9 mouse cellular contexts compared by ENCODE assay signal in genomic region chr4:41615661-41616599, GRCm38 (mm10). TPM values are rescaled to one million over a fixed set of nuclear protein-coding genes. Genes with fewer than 3 reads are reported as not detected.
DNase-seq lines count a peak whose midpoint lies in the region; ATAC-seq and TF ChIP-seq lines count a peak whose summit lies in the region.
"Had no signal": no experiment of that assay in that cellular context is flagged by ENCODE, and none has a peak within 500 bp of the region (broad histone marks: within the 10 kb centered on the region; RNA-seq: fewer than 3 reads in every experiment).

No protein-coding gene starts in this region.

- H3K4me3 ChIP-seq in cortical plate, adult 2 months (ENCODE audit: insufficient read depth, low read length): no peak overlapping the region
- H3K4me3 ChIP-seq in layer of hippocampus, adult 2 months: no peak overlapping the region

- H3K27ac ChIP-seq in cortical plate, adult 2 months (ENCODE audit: insufficient read depth, low read length): peak overlapping the region; percentile 63; the same call in 1 of the 2 replicates
- H3K27ac ChIP-seq in layer of hippocampus, adult 2 months: peak overlapping the region; percentile 87

- TF ChIP-seq CTCF in cortical plate, adult 2 months (IDR thresholded peaks at IDR 0.05; ENCODE audit: extremely low read depth, insufficient read depth, low read length): peak; percentile 21; the same call in 1 of the 2 replicates
- TF ChIP-seq CTCF in layer of hippocampus, adult 2 months (conservative IDR thresholded peaks at IDR 0.05): peak; percentile 70

- TF ChIP-seq POLR2A in cortical plate, adult 2 months (IDR thresholded peaks at IDR 0.05; ENCODE audit: extremely low read depth, insufficient read depth, low read length): no peak

- peaks cover 2% of the 10 kb centered on the region; the same call in 1 of the 2 replicates for H3K4me1 ChIP-seq in cortical plate, adult 2 months (ENCODE audit: control insufficient read depth, insufficient read depth, low read length)

- DNase-seq in cerebellum, adult 11-12 months: peak; percentile 76
- peak; percentile 71 to 89 for DNase-seq in layer of hippocampus, adult 2 months (ENCODE audit: low spot score in 2 of 2)
- peak; percentile 60 for DNase-seq in lung, postnatal 36 days
- no peak for DNase-seq in urinary bladder, adult 2 months (ENCODE audit: low spot score)
- no peak for DNase-seq in urinary bladder, adult 18-20 months (ENCODE audit: low spot score in 2 of 2)
- no peak for DNase-seq in yolk sac, embryonic 10.5 days (ENCODE audit: low spot score)

- ATAC-seq in cerebellum, adult (ENCODE audit: insufficient number of reproducible peaks, low FRiP score, low TSS enrichment): no peak

RNA-seq across cellular contexts. Expression of gene Enho, which starts 24.2 kb away (rescaled TPM):
- 88.2 and 97.6 TPM in 2 replicates for polyA plus RNA-seq in cortical plate, adult 2 months (2012; rRNA removed)
- 10 to 100 TPM; 59.7 to 62.0 TPM for total RNA-seq in layer of hippocampus, adult 2 months (2021)
- polyA plus RNA-seq in urinary bladder, adult 2 months (2012; rRNA removed): 165 and 187 TPM in 2 replicates
- total RNA-seq: common myeloid progenitor, adult 5-6 weeks had no signal

RNA-seq across cellular contexts. Expression of gene Dnaic1, which starts 46.4 kb away (rescaled TPM):
- 9.8 and 12.5 TPM in 2 replicates for polyA plus RNA-seq in cortical plate, adult 2 months (2012; rRNA removed)
- 1 to 10 TPM; 7.7 to 8.3 TPM for total RNA-seq in layer of hippocampus, adult 2 months (2021)
- polyA plus RNA-seq in urinary bladder, adult 2 months (2012; rRNA removed): 85.3 and 93.8 TPM in 2 replicates
- total RNA-seq: common myeloid progenitor, adult 5-6 weeks had no signal

RNA-seq across cellular contexts. Expression of gene Fam219a, which starts 46.6 kb away (rescaled TPM):
- 159 and 165 TPM in 2 replicates for polyA plus RNA-seq in cortical plate, adult 2 months (2012; rRNA removed)
- total RNA-seq in layer of hippocampus, adult 2 months (2021): 100 to 1,000 TPM; 153 to 157 TPM
- polyA plus RNA-seq in urinary bladder, adult 2 months (2012; rRNA removed): 20.9 and 21.3 TPM in 2 replicates

Comparison
In these comparisons a context has a peak if more than half of its experiments do, and no peak if none do; other contexts are left out.
1. DNase-seq: peak in cerebellum, adult 11-12 months (single experiment), layer of hippocampus, adult 2 months (2 of 2) and lung, postnatal 36 days (single experiment); none in urinary bladder, adult 2 months (single experiment), urinary bladder, adult 18-20 months (0 of 2) and yolk sac, embryonic 10.5 days (single experiment).